Mouse (Mus musculus): ENCODE measurements at regions not wholly inside any gene's neighbourhood (a gene's known extent, or its start where the extent isn't known, plus 50 kb on each side); places are given as distances from the start of the nearest gene placed in this dataset.

DNA sequence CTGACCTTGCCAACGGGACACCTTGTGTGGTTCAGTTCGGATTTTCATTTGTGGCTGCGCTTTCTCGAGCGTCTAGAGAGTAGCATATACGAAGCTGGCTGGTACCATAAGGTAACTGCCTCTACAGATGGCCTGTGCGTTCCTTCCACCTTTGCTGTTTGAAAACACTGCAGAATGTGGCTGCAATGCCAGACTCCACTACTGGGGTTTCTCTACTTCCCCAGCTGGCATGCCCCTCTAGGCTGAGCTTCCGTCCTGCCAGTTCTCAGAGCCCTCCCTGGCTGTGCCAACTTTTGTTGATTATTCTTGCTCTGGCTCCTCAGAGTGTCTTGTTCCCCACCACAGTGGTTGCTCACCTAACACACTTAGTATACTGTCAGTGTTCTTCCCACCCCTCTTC, 120.7 kb downstream of the Tle3 start:
- DNase-seq, result no peak

DNA sequence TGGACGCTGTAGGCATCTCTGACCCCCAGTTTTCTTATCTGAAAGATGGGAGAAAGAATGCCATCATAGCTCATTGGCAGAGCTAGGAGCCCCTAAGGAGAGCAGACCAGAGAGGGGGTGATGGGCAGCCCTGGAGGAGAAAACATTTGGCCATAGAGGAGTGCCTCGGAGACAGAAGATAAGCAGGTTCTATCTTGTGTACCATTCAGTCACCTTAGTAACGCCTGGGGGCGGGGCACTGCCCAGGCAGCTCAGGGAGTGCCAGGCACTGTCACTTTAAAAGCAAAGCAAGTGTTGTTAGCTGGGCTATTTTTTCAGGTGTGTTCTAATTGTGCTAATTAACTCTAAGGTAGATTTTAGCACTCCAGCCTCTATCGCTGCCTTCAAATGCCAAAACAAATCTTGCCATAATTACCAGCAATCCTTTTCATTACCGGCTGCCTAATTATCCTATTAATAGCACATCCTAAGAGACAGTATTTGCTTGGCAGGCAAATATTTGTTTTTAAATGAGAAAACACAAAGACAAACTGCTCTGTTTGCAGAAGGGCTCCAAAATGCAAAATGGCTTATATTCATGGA, 119.1 kb downstream of the Tle3 start:
- DNase-seq, result no peak

DNA sequence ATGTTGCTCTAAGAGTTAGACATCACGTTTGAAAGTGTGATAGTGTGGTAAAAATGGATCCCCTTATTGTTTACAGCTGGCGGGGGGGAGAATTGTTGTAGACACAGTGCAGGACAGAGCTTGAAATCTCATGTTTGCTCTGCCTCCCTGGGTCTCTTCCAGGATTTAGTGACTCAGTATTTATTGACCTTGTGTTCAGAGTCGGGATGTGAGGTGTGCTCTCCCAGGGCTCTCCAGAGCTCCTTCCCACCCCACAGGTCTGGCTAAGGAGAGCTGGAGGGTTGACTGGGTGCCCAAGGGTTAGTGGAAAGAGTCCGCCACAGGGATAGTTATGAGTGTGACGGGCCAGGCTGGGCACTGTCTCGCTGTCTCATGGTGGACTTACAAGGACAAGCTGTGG, 117.8 kb downstream of the Tle3 start:
- no peak for DNase-seq

DNA sequence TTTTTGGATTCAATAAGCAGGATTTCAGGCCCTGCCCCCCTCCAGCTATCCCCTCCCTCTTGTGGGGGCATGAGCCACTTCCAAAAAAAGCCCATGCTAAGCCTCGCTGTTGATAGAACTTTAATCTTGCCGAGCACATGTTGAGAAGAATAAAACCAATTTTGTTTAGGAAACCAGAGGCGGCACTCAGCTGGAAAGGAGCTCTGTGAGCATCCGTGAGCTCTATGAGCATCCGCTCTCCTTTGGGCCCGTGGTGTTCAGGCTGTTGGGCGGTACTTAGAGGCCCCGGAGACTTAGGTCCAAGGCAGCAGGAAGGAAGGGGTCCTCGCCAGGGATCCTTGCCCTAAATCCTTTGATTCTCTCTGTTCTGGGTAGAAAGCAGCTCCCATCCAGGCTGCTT, 117.0 kb downstream of the Tle3 start:
- DNase-seq, result no peak

DNA sequence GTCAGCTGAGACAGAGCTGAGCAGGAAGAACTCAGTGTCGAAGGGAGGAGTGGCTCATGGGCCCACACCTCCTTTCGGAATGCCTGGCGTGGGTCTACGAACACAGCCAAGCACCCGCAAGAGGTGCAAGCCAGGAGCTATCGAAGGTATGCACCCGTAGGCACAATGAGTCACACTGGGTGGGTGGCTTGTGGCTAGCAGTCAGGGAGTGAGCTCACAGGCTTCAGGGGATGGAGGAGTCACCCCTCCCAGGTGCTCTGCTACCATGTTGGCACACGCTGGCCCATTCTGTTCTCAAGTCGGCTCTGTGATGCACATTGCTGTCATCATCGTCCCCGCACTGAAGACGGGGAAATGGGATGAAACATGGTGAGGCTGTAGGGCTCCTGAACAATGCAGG, 115.7 kb downstream of the Tle3 start:
- DNase-seq, result no peak

DNA sequence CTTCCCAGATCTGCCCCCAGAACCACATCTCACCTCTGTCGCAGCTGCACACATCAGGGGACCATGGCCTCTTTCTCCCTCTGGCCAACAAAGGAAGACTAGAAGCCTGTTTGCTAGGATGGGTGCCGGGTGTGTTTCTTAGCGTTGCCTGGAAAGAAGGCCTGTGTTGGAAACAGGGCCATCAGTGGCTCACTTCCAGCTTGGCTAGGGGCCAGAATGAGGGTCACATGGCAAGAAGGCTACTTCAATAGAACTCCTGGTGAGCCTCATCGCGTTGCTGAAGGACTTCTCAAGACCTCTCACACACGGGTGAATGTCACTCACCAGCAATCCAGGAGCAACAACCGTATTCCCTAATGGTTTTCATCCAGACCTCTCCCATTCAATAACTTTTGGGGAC, 115.0 kb downstream of the Tle3 start:
- DNase-seq, result no peak

DNA sequence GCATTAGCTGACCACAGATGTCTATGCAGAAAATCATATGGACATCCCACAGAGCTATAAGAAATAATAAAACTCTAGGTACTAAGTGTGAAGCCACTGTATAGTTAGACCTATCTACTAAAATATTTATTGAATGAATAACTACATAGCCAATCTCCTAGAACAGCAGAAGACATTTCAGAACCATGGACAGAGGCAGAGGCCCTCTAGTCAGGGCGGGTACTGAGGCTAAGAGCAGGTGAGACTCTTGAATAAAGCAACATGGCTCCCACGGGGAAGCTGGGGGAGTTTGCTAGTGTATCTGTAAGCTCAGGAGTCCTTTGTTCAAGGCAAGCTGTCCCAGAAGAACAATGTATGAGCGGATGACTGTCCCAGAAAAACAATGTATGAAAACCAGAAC, 112.2 kb downstream of the Tle3 start:
- DNase-seq, result no peak

DNA sequence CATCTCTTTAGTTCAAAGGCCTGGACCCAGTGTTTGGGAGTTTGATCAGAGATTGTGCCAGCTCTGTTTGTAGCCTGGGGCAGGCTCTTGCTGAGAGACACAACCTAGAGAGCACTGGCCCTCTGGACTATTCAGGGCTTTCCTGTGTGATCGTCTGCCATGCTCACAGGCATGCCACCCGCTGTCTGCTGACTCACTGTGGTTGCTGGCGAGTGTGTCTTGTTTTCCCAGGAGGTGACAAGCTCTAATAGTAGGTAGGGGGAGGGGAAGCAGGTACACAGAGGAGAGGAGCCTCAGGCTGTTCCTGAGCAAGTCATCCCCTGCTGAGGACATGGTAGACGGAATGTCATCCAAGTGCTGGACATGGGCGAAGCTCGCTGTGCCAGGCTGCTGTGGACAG, 107.5 kb downstream of the Tle3 start:
- DNase-seq, result no peak

DNA sequence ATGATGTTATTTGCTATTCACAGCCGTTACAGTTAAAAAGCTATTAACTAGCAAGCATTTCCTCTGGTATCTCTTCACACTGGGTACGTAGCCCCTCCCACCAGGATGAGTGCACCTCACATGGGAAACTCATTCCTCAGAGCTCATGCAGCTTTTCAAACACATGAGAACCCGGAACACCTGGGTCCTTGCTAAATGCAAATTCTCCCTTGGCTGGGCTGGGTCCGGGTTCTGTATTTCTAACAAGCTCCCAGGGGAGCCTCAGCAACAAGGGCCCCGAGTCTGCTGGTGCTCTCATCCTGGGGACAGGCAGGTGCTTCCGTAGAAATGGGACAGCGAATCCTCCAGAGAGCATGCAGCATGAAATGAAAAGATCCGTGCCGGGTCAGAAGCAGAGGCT, 106.7 kb downstream of the Tle3 start:
- DNase-seq, result no peak

DNA sequence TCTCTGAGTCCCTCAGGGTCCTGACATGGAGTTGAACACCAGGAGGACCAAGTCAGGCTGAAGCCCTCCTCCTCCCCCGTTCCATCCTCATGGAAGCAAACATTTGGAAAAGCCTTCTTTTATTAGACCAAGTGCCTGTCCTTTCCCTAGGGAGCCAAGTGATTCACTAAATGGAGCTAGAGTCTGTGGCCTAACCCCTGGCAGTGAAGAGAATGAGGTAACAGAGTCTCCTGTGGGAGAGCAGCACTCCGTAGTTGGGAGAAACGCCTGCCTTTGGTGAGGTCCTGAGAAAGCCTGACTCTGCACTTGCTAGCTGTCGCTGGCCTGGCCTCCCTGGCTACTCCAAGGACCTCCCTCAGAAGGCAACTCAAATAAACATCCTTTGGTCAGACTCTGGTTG, 104.2 kb downstream of the Tle3 start:
- peak; percentile 38 for DNase-seq

DNA sequence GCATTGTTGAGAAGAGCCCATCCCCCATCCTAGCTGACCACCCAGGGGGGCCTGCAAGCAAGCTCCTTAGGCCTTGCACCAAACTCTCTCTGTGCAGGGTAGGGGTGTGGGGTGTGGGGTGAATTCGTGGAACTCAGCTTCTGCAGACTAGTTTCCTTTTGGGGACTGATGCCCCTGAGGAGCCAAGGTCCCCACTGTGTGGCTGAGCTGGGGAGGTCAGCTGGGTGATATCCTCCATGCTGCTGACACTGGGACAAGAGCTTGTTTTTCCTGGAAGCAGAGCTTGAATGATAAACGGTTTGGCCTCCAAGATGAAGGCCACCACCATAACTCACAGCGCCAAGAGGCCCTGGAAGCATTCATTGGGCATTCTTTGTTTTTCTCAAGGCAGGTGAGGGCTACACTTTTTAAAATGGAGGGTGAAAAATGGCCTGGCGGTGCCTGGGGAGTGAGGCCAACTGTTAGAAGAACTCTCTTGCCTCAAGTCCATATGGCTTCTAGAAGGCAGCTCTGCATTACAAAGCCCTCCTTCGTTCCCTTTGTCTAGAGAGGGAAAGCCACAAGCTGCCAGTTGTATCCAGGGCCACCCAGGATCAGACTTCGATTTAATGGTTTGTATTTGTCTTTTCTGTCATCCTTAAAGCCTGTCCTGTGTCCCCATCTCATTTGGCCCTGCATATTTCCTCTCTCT, 98.8 kb downstream of the Tle3 start:
- no peak for DNase-seq

DNA sequence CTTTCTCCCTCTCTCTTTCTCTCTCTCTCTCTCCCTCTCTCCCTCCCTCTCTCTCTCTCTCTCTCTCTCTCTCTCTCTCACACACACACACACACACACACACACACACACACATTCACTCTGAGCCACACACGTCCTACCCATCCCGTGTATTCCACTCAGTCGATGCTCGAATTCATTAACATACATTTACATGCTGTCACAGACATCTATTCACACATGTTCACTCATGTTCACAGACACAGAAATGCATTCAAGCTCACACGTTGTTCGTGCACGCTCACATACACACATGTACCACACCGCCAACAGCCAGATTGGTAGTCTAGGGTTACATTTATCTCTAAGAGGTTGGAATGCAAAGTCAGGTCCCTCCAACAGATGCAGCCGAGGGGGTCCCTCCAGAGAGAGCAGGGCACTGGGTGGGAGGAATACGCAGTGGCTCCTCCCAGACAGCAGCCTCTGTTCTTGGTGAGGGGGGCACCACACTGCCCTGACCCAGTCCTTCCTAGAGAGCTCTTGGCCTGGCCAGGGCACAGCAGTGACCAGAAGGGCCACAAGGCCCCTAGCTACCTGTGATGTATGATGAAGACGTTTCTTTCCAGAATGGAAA, 96.8 kb downstream of the Tle3 start:
- no peak for DNase-seq

DNA sequence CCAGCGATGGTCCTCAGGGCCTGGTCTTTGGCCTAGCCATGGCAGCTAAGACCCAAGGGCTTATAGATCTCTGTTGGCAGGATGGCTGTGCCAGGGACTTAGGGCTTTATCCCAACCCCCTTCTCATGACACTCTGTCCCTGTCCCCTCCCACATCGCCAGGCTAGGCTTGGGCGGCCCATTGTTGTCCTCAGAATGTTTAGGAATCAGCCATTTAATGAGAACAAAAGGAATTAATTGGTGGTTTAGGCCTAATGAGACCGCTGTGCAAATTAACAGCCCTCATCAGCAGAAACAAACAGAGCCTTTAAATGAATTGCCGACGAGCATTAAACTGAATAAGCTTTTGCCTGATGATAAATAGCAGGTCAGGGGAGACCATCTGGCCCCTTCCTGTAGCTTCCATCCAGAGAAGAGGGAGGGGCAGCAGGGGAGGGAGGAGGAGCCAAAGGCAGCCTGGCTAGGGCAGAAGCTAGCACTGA, 96.2 kb downstream of the Tle3 start:
- DNase-seq, result no peak
